Mouse (Mus musculus): Measurements from ENCODE around the gene Parva.

Parva gene

DNA sequence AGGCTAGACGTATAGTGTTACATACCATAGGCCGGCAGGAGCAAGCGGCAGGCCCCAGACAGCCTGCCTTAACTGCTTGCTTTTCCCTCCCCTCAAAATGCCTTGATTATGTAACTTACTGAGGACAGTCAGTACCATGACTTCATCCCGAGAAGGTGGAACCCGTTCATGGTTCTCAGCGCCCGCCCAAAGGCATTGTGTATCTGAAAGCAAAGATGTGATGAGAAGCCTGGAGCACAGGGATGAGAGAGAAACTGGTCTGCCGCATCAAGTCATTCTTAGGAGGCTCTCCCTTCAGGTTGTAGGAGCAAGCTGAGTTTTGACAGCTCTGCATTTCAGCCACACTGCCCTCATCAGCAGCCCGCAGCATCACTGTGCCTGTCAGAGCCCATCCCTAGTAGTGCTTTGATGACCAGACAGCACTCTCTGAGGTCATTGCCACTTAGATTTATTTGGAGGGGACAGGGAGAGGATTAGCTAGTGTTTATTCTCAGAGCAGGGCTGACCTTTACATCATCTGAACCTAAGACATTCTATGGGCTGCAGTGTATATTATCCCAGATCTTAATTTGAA, 45.5 kb downstream of the Parva start:
- DNase-seq (ENCODE audit: low spot score): no peak

DNA sequence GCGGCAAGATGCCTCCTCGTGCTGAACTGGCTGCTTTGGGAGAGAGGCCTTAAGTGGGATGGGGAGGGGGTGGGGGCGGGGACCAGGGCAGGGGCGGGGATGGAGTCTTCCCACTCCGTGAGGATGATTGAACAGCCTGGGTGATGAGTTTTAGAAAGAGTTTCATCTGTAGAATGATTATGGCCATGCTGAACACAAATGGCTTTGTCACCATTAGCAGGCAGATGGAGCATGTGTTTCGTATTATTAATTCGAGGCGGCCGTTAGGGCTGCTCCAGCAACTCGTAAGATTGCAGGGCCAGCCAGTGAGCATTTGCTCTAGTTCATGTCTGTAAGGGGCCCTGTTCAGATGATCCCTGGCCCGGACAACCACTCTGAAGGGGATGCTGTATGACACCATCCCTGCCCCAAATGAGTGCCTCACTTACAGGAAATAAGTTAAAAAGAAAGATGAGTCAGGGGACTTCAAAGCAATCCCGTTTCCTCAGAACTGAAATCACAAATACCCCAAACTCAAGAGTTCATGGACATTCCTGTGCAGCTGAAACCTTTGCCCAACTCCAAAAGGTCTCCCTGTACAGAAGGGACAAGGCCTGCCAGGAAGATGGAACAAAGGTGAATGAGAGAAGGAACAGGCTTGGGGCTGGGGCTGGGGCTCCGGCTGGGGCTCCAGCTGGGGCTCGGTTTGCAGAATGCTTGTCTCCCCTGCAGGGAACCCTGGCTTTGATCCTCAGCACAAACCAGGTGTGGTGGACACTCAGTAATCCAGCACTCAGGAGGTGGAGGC, 46.5 kb downstream of the Parva start:
- DNase-seq (ENCODE audit: low spot score): no peak

DNA sequence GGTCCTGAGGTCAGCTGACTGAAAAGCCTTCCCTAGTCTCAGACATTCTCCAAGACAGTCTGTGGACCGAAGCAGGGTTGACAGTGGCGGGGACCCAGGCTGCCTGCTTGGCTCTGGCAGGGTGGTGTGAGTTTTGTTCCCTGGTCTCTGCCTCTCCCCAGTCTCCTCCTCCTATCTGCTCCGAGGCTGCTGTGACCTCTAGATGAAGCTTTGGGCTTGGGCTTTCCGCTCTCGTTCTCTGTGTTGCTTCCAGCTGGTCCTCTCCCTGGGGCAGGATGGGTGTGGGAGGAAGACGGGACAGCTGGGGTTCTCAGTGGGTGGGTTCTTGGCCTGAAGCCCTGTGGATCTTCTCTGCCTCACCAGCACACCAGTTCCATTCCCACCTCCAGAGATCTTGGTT, 51.8 kb downstream of the Parva start:
- DNase-seq (ENCODE audit: low spot score): no peak

DNA sequence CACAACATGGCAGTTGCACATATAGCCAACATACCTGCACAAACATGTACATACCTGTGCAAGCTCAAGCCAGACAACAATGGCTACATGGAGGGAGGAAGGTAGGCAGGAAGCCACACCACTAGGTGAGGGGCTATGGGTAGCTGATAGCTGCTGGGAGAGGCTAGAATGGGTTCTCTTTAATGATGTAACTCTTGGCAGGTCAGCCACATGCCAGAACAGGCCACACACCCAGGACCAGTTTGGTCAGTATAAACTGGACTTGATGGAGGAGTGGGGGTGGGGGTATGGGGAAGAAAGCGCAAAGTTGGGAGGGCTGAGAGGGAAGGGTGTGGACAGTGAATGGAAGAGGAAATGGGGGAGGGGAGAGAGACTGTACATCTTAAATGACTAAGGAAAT, 53.7 kb downstream of the Parva start:
- no peak for DNase-seq (ENCODE audit: low spot score)

DNA sequence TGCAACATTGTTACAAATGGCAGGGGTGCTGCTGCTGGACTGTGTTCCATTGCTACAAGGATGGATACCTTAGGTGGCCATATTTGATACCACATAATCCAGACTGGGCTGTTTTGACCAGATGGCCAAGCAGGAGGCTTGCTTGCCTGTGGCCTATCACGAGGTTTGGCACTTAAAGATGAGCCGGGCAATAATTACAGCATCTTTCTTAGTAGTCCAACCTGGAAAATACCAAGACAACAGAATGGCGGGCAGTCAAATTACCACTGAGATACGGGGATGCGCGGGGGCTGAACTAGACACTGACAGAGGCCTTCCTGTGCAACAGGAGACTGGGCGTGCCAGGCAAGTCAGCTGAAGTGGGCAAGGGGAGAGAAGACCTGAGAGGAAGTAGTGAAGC, 55.3 kb downstream of the Parva start:
- DNase-seq (ENCODE audit: low spot score): no peak

DNA sequence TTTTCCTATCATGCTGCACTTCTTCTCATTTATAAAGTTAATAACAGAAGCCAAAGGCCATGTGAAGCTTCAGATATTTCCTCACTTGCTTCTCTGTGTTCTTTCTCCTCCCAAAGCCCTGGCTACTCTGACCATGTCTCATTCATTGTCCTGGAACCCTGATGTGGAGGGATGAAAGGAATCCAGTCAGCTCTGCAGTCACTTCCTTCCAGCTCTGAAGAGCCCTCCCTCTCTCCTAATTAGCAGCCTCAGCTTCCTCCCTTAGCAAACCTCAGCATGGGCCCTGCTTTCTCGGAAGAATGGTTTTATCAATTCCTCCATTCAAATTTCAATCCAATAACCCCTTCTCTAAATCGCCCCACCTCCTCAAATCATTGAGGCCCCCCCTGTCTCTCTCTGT, 56.1 kb downstream of the Parva start:
- DNase-seq (ENCODE audit: low spot score): no peak

DNA sequence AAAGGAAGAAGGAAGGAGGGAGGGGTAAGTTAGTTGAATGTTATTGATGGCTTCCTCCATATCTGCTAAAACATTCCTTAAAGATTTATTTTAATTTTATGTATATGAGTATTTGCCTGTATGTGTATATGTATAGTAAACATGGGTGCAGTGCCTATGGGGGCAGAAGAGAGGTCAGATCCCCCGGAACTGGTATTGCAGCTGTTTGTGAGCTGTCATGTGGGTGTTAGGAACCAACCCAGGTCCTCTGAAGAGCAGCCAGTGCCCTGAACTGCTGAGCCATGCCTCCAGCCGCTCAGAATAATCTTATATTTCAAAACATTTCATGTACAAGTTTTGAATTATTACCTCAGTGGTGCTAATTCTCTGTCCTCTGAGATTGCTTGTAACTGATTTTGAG, 63.5 kb downstream of the Parva start:
- no peak for DNase-seq (ENCODE audit: low spot score)

DNA sequence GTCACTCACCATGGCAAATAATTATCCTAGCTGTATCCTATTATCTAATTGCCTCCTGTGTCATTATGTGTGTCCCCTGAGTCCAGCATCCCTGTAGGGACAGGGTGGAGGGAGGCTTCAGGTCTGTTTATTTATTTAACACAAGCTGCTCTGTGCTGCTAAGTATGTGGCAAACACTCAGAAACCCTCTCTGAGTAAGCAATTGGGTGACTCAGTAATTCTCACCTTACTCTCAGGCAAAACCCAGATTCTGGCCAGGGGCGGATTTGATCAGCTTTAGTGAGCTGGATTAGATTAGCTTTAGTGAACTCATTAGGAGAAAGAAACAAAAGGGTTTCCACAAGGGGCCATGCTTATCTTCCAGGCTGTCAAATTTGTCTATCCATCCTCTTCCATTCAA, 64.4 kb downstream of the Parva start:
- DNase-seq (ENCODE audit: low spot score): no peak

DNA sequence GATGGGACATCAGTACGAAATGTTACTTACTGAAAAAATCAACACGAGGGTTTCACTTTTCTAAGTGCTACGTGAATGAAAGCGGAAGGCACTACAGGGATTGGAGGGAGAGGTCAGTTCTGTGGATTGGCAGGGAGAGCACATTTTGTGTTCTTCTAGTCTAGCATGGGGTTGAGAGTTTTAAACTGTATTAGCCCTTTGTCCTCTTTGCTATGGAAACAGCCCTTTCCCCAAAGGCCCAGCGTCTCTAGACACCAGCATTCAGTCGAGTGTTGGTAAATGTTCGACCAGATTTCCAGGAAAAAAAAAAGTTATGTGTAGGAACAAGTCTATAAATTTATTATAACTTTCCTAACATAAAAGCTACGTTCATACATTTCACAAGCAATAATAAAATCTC, 68.6 kb downstream of the Parva start:
- DNase-seq (ENCODE audit: low spot score): no peak

DNA sequence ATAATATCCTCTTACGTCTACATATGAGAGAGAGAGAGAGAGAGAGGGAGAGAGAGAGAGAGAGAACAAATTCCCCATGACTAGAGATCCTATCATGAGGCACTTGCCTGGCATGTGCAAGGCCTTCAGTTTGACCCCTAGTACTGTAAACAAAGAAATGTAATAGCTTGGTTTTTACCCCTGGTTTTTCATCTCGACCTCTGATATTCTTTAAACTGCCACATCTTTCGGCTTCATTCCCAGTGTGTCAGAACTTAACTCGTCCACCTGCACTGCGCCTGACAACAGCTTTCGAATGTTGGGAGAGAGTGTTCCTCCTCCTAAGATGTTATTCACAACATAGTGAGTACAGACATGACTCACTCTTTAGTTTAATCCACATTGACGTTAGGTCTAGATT, 69.6 kb downstream of the Parva start:
- DNase-seq (ENCODE audit: low spot score): no peak

DNA sequence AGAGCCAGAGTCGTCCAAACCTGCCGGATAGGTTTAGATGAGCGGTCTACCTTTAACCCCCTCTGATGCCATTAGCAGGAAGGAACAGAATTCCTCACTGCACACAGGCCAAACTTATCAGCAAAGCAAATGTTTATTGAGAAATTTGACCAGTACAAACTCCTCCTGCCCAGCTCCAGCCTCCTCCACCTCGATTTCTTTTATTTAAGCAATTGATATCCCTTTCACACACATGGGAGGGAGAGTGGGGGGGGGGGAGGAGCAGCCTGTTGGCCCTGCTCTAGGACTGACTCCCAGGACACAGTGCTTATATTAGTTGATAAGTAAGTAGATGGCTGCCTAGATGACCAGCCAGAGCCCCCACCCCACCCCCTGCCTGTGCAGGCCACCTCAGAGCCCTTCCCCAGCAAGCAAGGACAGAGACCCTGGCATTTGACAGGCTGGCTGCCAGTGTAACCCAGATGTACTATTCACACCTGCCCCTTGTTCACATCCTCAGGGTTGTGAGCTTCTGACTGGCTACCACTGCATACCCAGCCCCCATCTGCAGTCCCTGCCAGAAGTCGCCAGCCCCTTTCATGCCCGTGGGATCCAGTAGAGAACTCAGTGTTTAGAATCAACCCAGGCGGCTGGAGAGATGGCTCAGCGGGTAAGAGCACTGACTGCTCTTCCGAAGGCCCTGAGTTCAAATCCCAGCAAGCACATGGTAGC, 71.4 kb downstream of the Parva start:
- no peak for DNase-seq (ENCODE audit: low spot score)

DNA sequence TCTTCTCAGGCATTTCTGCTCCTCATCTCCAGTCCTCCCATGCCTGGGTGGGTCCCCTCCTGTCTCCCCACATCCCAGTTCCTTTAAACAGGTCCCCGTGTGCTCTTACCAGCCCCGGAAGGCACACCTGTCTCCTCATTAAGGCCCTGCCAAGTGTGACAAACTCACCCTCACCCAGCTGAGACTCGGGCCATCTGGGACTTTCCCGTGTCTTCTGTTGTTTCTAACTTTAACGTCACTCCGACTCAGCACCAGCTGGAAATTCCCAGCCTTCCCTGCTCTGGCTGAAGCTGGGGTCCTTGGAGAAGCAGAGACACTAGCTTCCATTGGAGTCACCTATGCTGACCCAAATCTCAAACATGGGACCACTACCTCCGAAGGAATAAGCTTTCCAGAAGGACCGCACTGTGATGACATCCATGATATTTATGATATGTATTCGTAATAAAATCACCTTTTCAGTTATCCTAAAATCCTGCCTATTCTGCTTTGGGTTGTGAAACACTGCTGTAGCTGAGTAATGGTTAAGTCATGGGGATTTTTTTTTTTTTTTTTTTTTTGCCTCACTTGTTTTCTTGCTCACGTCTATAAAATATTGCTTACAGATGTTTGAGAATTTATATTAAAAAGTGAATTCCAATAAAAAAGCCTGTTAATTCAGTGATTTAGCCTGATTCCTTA, 72.3 kb downstream of the Parva start:
- DNase-seq (ENCODE audit: low spot score): no peak

DNA sequence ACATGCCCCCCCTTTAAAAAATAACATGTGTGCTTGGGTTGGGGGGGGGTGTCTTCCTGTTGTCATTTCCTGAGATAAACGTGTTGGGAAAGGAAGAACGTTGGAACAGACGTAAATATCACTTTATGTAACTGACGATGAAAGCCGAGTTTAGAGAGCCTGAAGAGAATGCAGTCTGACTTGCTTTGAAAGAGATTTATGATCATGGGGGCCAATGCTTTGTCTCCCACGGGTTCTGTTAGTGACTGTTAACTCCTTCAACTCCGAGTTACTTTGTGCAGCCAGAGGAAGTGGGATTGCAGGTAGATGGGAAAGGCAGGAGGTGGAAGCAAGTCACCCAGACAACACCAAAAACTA, 72.8 kb downstream of the Parva start:
- no peak for DNase-seq (ENCODE audit: low spot score)

DNA sequence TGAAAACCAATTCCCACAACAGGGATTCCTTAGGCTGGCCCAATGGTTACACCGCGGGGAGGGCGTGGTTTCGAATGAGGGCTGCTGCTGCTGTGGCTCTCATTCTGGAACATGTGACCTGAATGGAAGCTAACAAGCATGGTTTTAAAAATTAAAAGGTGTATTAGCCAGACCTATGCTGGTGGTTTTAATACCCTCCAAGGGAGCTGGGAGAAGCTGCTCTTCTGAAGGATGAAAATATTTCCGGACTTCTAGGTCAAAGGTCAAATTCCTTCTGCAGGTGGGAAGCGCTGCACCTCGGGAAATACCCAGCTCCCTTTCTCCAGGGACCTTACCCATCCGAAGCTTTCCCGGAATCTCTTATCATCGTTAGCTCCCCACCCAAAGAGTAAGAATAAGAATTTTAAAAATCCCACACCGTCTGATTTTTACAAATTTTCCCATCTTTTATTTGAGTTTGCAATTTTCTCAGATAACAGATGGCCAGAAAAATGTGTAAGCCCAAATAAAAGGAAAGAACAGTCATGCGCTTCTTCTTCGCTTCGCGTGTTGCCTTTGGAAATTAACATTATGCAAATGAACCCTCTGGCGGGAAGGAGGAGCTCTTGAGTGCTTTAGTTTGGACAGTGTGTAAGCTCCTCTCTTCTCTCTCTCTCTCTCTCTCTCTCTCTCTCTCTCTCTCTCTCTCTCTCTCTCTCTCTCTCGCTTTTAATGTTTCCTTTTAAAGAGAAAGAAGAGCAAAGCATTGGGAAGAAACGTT, 74.9 kb downstream of the Parva start:
- no peak for DNase-seq (ENCODE audit: low spot score)

DNA sequence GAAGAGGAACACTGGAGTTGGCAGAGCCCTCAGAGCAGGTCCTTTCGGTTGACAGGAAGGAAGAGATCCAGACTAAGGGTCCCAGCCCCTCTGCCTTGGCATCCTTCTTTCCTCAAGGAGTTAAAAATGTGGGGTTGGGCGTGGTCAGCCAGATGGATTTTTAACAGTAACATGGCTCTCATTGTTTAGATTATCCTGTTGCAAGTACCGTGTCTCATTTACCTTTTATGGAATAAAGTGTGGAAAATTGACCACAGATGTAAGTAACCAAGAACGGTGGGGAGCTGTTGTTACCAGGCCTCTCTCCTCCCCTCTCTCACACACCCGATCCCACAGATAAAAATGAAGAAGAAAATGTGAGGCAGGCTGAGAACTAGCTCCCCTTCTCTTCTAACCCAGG, 75.5 kb downstream of the Parva start:
- no peak for DNase-seq (ENCODE audit: low spot score)

DNA sequence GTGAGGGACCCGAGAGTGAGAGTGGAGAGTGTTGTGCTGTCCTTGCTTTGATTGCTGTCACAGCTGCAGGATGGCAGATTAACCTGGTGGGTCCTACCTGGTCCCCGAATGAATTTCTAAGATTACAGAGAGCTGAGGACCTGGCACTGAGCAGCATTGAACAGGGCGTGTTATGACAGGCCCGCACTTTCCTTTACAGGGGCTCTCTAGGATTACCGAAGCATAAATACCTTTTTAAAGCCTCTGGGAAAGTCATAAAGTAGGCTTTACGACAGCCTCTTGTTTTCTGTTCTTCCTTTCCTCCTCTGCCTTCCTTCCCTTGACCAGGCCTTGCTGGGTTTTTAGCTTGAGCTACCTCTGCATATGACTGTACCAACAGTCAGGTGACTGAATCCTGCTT, 76.1 kb downstream of the Parva start:
- no peak for DNase-seq (ENCODE audit: low spot score)

DNA sequence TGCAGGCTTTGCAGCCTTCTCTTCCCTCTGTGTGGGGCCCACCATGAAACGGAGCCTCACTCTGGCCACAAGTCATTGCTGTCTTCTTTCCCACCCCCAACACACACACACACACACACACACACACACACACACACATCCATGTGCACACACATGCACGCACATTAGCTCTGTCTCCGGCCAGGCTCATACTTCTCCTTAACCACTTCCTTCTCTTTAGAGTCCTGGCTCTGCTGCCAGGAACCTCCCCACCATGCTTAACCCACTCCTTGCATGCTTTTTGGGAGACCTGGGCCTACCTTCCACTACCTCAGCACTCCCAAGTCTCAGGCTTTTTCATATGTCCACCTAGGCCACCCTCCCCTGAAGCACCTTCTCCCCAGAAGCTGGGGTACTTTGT, 76.6 kb downstream of the Parva start:
- no peak for DNase-seq (ENCODE audit: low spot score)

DNA sequence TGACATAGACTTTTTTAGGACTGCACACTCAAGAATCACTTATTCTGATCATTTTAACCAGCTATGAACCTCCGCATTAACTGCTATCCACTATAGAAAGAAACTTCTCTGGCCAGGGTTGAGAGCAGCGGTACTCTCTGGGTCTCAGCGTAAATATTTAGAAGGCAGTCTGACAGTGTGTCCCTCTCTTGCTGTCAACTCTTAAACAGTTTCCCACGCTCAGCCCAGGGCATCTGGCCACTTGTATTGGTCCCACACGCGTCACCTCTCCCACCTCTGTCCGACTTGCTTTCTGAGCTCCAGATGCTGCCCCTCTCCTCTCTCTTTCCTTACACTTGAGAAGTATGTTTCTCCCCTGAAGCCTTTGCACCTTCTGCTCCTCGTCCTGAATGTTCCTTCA, 81.8 kb downstream of the Parva start:
- no peak for DNase-seq (ENCODE audit: low spot score)

DNA sequence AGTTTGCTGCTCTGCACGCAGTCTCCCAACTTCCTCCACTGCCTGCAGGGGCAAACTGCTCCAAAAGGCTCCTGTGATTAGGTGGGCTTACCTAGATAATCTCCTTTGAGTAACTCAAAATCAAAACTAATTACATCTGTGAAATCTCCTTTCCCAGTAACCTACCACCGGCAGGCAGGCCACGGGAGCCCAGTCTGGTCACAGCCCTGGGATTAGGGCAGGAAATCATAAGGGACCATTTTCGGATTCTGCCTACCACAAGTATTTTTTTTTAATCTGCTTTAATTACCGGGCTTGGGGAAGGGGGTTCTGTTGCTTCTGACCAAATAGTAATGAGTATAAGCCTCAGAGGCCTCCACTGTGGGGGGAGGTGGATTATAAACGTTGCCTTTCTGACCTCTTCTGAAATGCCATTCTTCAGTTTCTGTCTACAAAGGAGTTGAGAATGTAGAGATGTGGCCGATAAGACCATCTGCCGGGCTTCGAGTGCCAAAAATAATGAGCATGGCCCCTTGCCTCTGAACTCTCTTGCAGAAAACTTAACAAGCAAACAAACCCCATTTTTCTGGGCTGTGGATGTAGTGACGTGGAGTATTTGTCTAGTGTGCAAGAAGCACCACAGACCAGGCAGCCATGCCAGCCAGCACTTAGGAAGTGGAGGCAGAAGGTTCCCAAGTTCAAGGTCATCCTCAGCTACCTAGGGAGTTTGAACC, 83.2 kb downstream of the Parva start:
- no peak for DNase-seq (ENCODE audit: low spot score)

DNA sequence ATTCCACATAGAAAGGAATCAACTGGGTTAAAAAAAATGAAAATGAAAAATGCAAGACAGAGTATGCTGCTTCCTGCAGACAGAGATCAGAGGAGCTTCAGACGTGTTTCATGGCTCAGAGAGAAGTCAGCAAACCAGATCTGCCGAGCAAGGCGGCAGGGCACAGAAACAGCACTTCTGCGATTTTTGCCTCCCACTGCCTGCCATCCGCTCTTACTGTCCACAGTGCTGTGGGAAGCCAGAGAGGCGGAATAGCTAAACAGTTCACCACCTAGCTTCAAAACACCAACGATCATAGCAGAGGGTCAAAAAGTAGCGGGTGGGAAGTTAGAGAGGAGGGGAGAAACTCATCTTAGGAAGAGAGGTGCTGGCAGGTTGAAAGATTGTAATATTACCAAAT, 84.0 kb downstream of the Parva start:
- no peak for DNase-seq (ENCODE audit: low spot score)

DNA sequence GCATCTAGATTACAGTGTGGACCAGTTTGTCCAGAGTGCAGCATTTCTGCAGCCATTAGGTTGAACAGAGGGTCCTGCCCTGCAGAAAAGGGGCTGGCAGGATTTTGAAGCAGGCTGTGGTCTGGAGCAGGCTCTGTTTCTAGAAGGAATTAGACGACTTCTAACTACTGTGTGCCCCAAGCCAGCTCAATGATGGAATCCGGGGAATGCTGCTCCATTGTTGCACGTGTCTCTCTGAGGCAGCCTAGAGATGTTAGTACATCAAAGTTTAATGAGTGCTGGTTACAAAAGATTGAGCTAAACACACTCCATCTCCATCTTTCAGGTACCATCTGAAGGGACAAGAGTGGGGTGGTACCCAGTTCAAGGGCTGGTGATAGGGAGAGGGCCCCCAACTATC, 85.0 kb downstream of the Parva start:
- DNase-seq (ENCODE audit: low spot score): no peak

DNA sequence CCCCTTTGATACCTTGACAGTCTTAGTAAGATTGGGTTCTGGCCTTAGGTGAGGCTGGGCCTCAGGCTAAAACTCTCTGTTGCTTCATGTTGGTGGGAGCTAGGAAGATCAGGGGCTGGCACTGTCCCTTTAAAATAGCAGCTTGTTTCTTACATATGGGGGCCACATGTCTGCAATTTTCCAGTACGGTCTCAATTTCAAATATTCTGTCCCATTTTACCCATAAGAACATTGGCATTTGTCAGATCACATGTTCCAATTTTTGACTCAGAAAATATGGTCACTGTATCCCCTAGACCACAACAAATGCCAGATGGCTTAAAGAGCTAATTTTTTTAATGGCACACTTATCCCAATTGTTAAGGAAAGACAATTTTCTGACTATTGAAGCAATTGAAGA, 85.6 kb downstream of the Parva start:
- no peak for DNase-seq (ENCODE audit: low spot score)
